Mouse (Mus musculus) MEL-GATA-1-ER (cell line): ENCODE data around the gene Olfr625-ps1.
"Not testable (repeated sequence)": the region's sequence is repeated elsewhere in the genome, so short reads cannot be mapped to it uniquely, and the experiment has no call there.

Source experiments
- DNase-seq: peaks from one replicate; pipeline ENCODE4 v3.0.0-alpha.2; 2012; ENCODE audit warnings: low read depth; ENCODE audit errors: extremely low read depth

The Olfr625-ps1 gene

DNA sequence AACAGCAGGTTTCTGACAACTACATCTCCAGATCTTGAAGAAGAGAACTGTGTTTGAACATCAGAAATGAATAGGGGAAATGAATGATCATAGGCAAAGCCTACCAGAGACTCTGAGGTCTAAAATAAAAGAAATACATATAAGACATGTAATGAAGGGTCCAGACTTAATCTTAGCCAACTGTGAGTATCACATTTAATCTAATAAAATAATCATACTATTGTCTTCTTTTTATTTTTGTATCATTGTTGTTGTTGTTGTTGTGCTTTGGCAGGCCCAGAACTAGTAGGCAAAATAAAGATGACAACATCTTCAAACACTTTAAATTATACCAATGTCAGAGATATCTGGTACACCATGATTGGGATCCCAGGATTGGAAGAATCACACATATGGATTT lies at the start of gene Olfr625-ps1:
Gene Olfr625-ps1 (plus strand): TSS at position 301 of the 400 bp plus-strand sequence.
- no peak for DNase-seq

- no peak for DNase-seq
Observed at GRCm38 (mm10) chr7:103636795-103637194, 45.7 kb upstream of the Olfr625-ps1 start.

GRCm38 (mm10) chr7:103642602-103643001 lies 39.9 kb upstream of the Olfr625-ps1 start, which contains the start of gene Olfr622:
Gene Olfr622, minus strand, starts transcription at chr7:103642702.
- DNase-seq, result no peak

- DNase-seq, result no peak
Observed at GRCm38 (mm10) chr7:103644070-103644469, 38.5 kb upstream of the Olfr625-ps1 start.

GRCm38 (mm10) chr7:103663598-103663997 lies 18.9 kb upstream of the Olfr625-ps1 start, which contains the start of gene Olfr623:
Gene Olfr623, minus strand, starts transcription at chr7:103663698.
- DNase-seq, result no peak

GRCm38 (mm10) chr7:103671091-103671490 lies 11.4 kb upstream of the Olfr625-ps1 start, which contains the start of gene Olfr624:
Gene Olfr624, minus strand, starts transcription at chr7:103671191.
- DNase-seq, result no peak

- DNase-seq, result no peak
Observed at GRCm38 (mm10) chr7:103699469-103699868, 16.9 kb downstream of the Olfr625-ps1 start.

- no peak for DNase-seq
Observed at GRCm38 (mm10) chr7:103712024-103712423, 29.5 kb downstream of the Olfr625-ps1 start.

DNA sequence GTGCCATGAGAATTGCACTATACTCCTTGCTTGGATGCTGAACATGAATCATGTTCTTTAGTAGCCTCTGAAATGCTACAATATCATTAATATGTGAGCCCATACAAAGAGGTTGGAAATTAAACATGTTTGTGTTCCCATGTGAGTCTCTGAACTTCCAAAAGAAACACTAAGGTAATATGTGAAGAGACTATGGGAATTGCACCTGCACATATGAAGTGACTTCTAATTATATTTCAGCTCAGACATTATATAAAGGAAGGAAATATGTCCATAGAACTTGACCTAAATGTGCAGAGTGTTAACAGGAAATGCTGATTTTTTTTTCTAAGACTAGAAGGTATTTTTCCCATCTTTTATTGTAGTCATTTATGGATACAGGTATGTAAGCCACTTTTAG lies 31.9 kb downstream of the Olfr625-ps1 start, which contains the start of gene Olfr243:
Gene Olfr243 (plus strand): TSS at position 301 of the 400 bp plus-strand sequence.
- no peak for DNase-seq

GRCm38 (mm10) chr7:103716398-103716797 lies 33.9 kb downstream of the Olfr625-ps1 start:
- not testable (repeated sequence) for DNase-seq

DNA sequence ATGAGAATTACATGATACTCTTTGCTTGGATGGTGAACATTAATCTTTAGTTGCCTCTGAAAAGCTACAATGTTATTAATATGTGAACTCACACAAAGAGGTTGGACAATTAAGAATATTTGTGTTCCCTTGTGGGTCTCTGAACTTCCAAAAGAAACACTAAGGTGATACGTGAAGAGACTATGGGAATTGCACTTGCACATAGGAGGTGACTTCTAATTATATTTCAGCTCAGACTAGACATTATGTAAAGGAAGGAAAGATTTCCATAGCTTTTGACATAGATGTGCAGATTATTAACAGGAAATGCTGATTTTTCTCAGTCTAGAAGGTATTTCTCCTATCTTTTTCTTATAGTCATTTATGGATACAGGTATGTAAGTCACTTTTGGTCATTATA lies 47.6 kb downstream of the Olfr625-ps1 start, which contains the start of gene Olfr628:
Gene Olfr628 (plus strand): TSS at position 301 of the 400 bp plus-strand sequence.
- no peak for DNase-seq
